In the genomic region with DNA sequence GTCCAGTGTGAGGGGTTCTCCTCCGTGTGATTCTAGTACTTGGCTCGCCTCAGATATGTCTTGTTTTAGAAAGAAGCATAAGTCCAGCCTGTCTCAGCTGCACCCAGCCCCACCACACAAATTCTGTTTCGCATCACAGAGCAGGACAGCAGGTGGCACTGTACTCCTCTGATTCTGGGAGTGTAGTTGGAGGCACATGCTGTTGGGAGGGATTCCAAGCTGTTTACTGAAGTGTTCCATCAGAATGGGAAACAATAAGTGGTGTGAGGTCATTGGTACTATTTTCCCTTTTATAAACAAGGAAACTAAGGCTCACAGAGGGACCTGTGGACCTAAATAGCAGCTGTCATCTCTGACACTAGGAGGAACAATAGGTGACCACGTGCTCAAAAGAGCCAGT, we compare ENCODE assay signal across 8 mouse cellular contexts. TPM values are rescaled to one million over a fixed set of nuclear protein-coding genes. Genes with fewer than 3 reads are reported as not detected.
DNase-seq lines count a peak whose midpoint lies in the region; ATAC-seq lines count a peak whose summit lies in the region.

No protein-coding gene starts in this region.

- no peaks in the 10 kb centered on the region for H3K27me3 ChIP-seq in heart, embryonic 12.5 days (replicated peaks)
- H3K27me3 ChIP-seq in heart, embryonic 16.5 days (ENCODE audit: control insufficient read depth, insufficient read depth, low read length): no peaks in the 10 kb centered on the region

- no peaks in the 10 kb centered on the region for H3K9me3 ChIP-seq in heart, embryonic 12.5 days (replicated peaks)
- H3K9me3 ChIP-seq in heart, embryonic 16.5 days (replicated peaks; ENCODE audit: control insufficient read depth, low read length): no peaks in the 10 kb centered on the region

- no peak for ATAC-seq in heart, embryonic 12.5 days (ENCODE audit: insufficient number of reproducible peaks, low FRiP score)
- peak; percentile 67; the same call in 1 of the 2 replicates for ATAC-seq in heart, embryonic 16.5 days (replicated peaks; ENCODE audit: extremely low read depth, insufficient read depth, low FRiP score)

- DNase-seq in heart, adult 11 months: peak; percentile 91
- DNase-seq in 416B (ENCODE audit: low read depth) (peak; percentile 52), ZHBTc4 (ENCODE audit: low read depth, low spot score) (peak; percentile 42)
- DNase-seq in layer of hippocampus, postnatal 10 days (ENCODE audit: low spot score in 2 of 2): peak; percentile 48 to 59
- DNase-seq in retina, adult 2 months (ENCODE audit: low read depth, low spot score): peak; percentile 25
- DNase-seq in urinary bladder, postnatal 10 days (ENCODE audit: low spot score): no peak

- no peaks in the 10 kb centered on the region for H3K4me1 ChIP-seq in heart, embryonic 12.5 days (replicated peaks)
- H3K4me1 ChIP-seq in heart, embryonic 16.5 days (ENCODE audit: control insufficient read depth, insufficient read depth, low read length): no peaks in the 10 kb centered on the region

- H3K9ac ChIP-seq in heart, embryonic 12.5 days: no peak overlapping the region
- no peak overlapping the region for H3K9ac ChIP-seq in heart, embryonic 16.5 days (ENCODE audit: low read length)

- no peak overlapping the region for H3K27ac ChIP-seq in heart, embryonic 12.5 days (ENCODE audit: poor library complexity, severe bottlenecking)
- H3K27ac ChIP-seq in heart, embryonic 16.5 days (ENCODE audit: low read length): no peak overlapping the region

- 64% methylated on average over 4 of the region's 4 CpGs for WGBS in heart, embryonic 12.5 days
- 59% methylated on average over 4 of the region's 4 CpGs for WGBS in heart, embryonic 16.5 days

- peaks cover 63% of the 10 kb centered on the region for H3K36me3 ChIP-seq in heart, embryonic 12.5 days
- H3K36me3 ChIP-seq in heart, embryonic 16.5 days (ENCODE audit: control insufficient read depth, insufficient read depth): peaks cover 43% of the 10 kb centered on the region

- no peak overlapping the region for H3K4me2 ChIP-seq in heart, embryonic 12.5 days
- H3K4me2 ChIP-seq in heart, embryonic 16.5 days (ENCODE audit: low read depth, low read length): no peak overlapping the region

- no peak overlapping the region for H3K4me3 ChIP-seq in heart, embryonic 12.5 days
- H3K4me3 ChIP-seq in heart, embryonic 16.5 days (ENCODE audit: low read length): no peak overlapping the region

RNA-seq across cellular contexts. Expression of a gene that starts 18.9 kb away (rescaled TPM):
- 13.7 and 14.1 TPM in 2 replicates for polyA plus RNA-seq in heart, embryonic 12.5 days (2016; fragmentation: Nextera tagmentation; extraction: Ambion mirVana)
- 10.4 and 11.5 TPM in 2 replicates for polyA plus RNA-seq in heart, embryonic 16.5 days (2015; fragmentation: Nextera tagmentation; extraction: Ambion mirVana)
- total RNA-seq in layer of hippocampus, postnatal 10 days (2021): 10 to 100 TPM; 31.5 to 36.7 TPM
